Mouse (Mus musculus) neural tube, embryonic 15.5 days (tissue): ENCODE data around the gene Ssbp1. TPM values are rescaled to one million over a fixed set of nuclear protein-coding genes. Genes with fewer than 3 reads are reported as not detected.
A peak's percentile ranks its signal among the peaks of the same experiment; 100 is the strongest.

Experiments
- ATAC-seq: fragments of 200-750 bp; cut with Nextera tagmentation; 2 replicates; pipeline ENCODE4 v1.8.0; 2017; ENCODE audit warnings: mild to moderate bottlenecking, moderate TSS enrichment, moderate library complexity; ENCODE audit not compliant: low FRiP score
- H3K27ac ChIP-seq: fragments of 300-500 bp; sonication (generic); replicated peaks from 2 replicates; pipeline ENCODE4 v1.5.1; 2015; ENCODE audit warnings: mild to moderate bottlenecking, inconsistent platforms
- H3K27me3 ChIP-seq: fragments of 300-500 bp; sonication (generic); replicated peaks from 2 replicates; pipeline ENCODE4 v1.6.1; 2015; ENCODE audit warnings: inconsistent platforms
- H3K36me3 ChIP-seq: fragments of 300-500 bp; sonication (generic); 2 replicates; pipeline ENCODE4 v1.6.1; 2015; ENCODE audit warnings: inconsistent platforms
- H3K4me1 ChIP-seq: fragments of 300-500 bp; sonication (generic); 2 replicates; pipeline ENCODE4 v1.6.1; 2015; ENCODE audit warnings: inconsistent platforms
- H3K4me2 ChIP-seq: fragments of 300-500 bp; sonication (generic); 2 replicates; pipeline ENCODE4 v1.6.1; 2015; ENCODE audit warnings: inconsistent platforms, mild to moderate bottlenecking, moderate library complexity
- H3K4me3 ChIP-seq: fragments of 300-500 bp; sonication (generic); replicated peaks from 2 replicates; pipeline ENCODE4 v1.5.1; 2015; ENCODE audit warnings: mild to moderate bottlenecking, inconsistent platforms
- H3K9ac ChIP-seq: fragments of 300-500 bp; sonication (generic); replicated peaks from 2 replicates; pipeline ENCODE4 v1.6.1; 2015; ENCODE audit warnings: mild to moderate bottlenecking, inconsistent platforms
- H3K9me3 ChIP-seq: fragments of 300-500 bp; sonication (generic); replicated peaks from 2 replicates; pipeline ENCODE4 v1.6.1; 2016; ENCODE audit warnings: inconsistent platforms
- WGBS: fragments of 180-500 bp; shearing (Covaris S2); methylation state at CpG from one replicate; pipeline ENCODE4 v1.1.7; 2015; ENCODE audit warnings: mixed read lengths; 5-methylcytosine and 5-hydroxymethylcytosine counted together
- polyA plus RNA-seq: library from polyadenylated mRNA; unstranded; fragments of >200 nt; fragmentation: Nextera tagmentation; extraction: Ambion mirVana; gene quantifications from 2 replicates; pipeline ENCODE4 v1.2.1, GENCODE M21; 2015

Gene Ssbp1
- polyA plus RNA-seq, 1 experiment from 2014 or later: 96.3 TPM

- 5% methylated on average over 7 of the region's 7 CpGs for WGBS
- Histone ChIP-seq H3K27ac (peak overlapping the region; percentile 91), H3K9me3 (no peaks in the 10 kb centered on the region), H3K4me3 (peak overlapping the region; percentile 83), H3K36me3 (no peaks in the 10 kb centered on the region), H3K27me3 (no peaks in the 10 kb centered on the region), H3K9ac (peak overlapping the region; percentile 91), H3K4me1 (peaks cover 41% of the 10 kb centered on the region), H3K4me2 (peak overlapping the region; percentile 69)
- 0 out of 2 replicates have a peak, but pooled peaks have one; percentile 0 for ATAC-seq
These were observed 36.5 kb upstream of the Ssbp1 start for GRCm38 (mm10) chr6:40434697-40435096.

GRCm38 (mm10) chr6:40435151-40436046 lies 35.8 kb upstream of the Ssbp1 start:
- H3K27ac ChIP-seq: peak overlapping the region; percentile 91
- no peaks in the 10 kb centered on the region for H3K36me3 ChIP-seq
- no peaks in the 10 kb centered on the region for H3K27me3 ChIP-seq
- peak overlapping the region; percentile 69 for H3K4me2 ChIP-seq
- peak overlapping the region; percentile 83 for H3K4me3 ChIP-seq
- H3K4me1 ChIP-seq: peaks cover 38% of the 10 kb centered on the region
- peak; percentile 76 for ATAC-seq
- no peaks in the 10 kb centered on the region for H3K9me3 ChIP-seq
- peak overlapping the region; percentile 91 for H3K9ac ChIP-seq
- WGBS: under 1% methylated on average over 68 of the region's 72 CpGs

GRCm38 (mm10) chr6:40436047-40436483 lies 35.1 kb upstream of the Ssbp1 start, which contains the start of gene E330009J07Rik:
E330009J07Rik (minus strand) TSS chr6:40436135.
- Histone ChIP-seq H3K27ac (peak within 1 kb of the TSS; percentile 91), H3K9ac (peak within 1 kb of the TSS; percentile 91), H3K9me3 (no peaks in the 10 kb centered on the region), H3K36me3 (no peaks in the 10 kb centered on the region), H3K27me3 (no peaks in the 10 kb centered on the region), H3K4me3 (peak within 1 kb of the TSS; percentile 83), H3K4me2 (peak within 1 kb of the TSS; percentile 69), H3K4me1 (peaks cover 35% of the 10 kb centered on the region)
- under 1% methylated on average over 37 of the region's 38 CpGs for WGBS
- ATAC-seq: peak; percentile 90

GRCm38 (mm10) chr6:40438936-40439335 lies 32.2 kb upstream of the Ssbp1 start, which contains the start of gene Wee2:
Wee2 (plus strand) TSS chr6:40439088.
- H3K9ac ChIP-seq: no peak within 1 kb of the TSS
- no peaks in the 10 kb centered on the region for H3K36me3 ChIP-seq
- peak within 1 kb of the TSS; percentile 38 for H3K4me2 ChIP-seq
- WGBS: 53% methylated on average over 5 of the region's 5 CpGs
- peaks cover 20% of the 10 kb centered on the region for H3K4me1 ChIP-seq
- no peak within 1 kb of the TSS for H3K4me3 ChIP-seq
- ATAC-seq: no peak
- no peak within 1 kb of the TSS for H3K27ac ChIP-seq
- no peaks in the 10 kb centered on the region for H3K9me3 ChIP-seq
- H3K27me3 ChIP-seq: no peaks in the 10 kb centered on the region

GRCm38 (mm10) chr6:40439731-40440130 lies 31.4 kb upstream of the Ssbp1 start:
- Histone ChIP-seq H3K4me2 (peak overlapping the region; percentile 38), H3K36me3 (no peaks in the 10 kb centered on the region), H3K4me1 (peaks cover 12% of the 10 kb centered on the region), H3K27ac (no peak overlapping the region), H3K4me3 (no peak overlapping the region), H3K27me3 (no peaks in the 10 kb centered on the region), H3K9ac (no peak overlapping the region), H3K9me3 (no peaks in the 10 kb centered on the region)
- 39% methylated on average over 12 of the region's 12 CpGs for WGBS
- ATAC-seq: no peak

- ATAC-seq: no peak
- 56% methylated on average over 3 of the region's 3 CpGs for WGBS
- Histone ChIP-seq H3K27ac (no peak overlapping the region), H3K4me3 (no peak overlapping the region), H3K4me2 (no peak overlapping the region), H3K4me1 (peaks cover 6% of the 10 kb centered on the region), H3K9me3 (no peaks in the 10 kb centered on the region), H3K9ac (no peak overlapping the region), H3K27me3 (no peaks in the 10 kb centered on the region), H3K36me3 (no peaks in the 10 kb centered on the region)
These were observed 29.9 kb upstream of the Ssbp1 start for GRCm38 (mm10) chr6:40441276-40441675.

- H3K9me3 ChIP-seq: no peaks in the 10 kb centered on the region
- no peaks in the 10 kb centered on the region for H3K27me3 ChIP-seq
- no peak overlapping the region for H3K4me3 ChIP-seq
- no peak for ATAC-seq
- no peak overlapping the region for H3K4me2 ChIP-seq
- H3K9ac ChIP-seq: no peak overlapping the region
- no peaks in the 10 kb centered on the region for H3K36me3 ChIP-seq
- H3K27ac ChIP-seq: no peak overlapping the region
- WGBS: 49% methylated on average over 3 of the region's 3 CpGs
- H3K4me1 ChIP-seq: 0 out of 2 replicates have a peak, but pooled peaks cover 3% of the 10 kb centered on the region
These were observed 29.4 kb upstream of the Ssbp1 start for GRCm38 (mm10) chr6:40441755-40442154.

- H3K4me2 ChIP-seq: no peak overlapping the region
- ATAC-seq: no peak
- H3K4me3 ChIP-seq: no peak overlapping the region
- no peaks in the 10 kb centered on the region for H3K9me3 ChIP-seq
- H3K27ac ChIP-seq: no peak overlapping the region
- 33% methylated on average over 10 of the region's 10 CpGs for WGBS
- H3K27me3 ChIP-seq: no peaks in the 10 kb centered on the region
- H3K36me3 ChIP-seq: no peaks in the 10 kb centered on the region
- 0 out of 2 replicates have a peak, but pooled peaks cover 3% of the 10 kb centered on the region for H3K4me1 ChIP-seq
- no peak overlapping the region for H3K9ac ChIP-seq
These were observed 27.7 kb upstream of the Ssbp1 start for GRCm38 (mm10) chr6:40443281-40443928.

GRCm38 (mm10) chr6:40448626-40449025 lies 22.5 kb upstream of the Ssbp1 start:
- Histone ChIP-seq H3K4me2 (no peak overlapping the region), H3K9me3 (no peaks in the 10 kb centered on the region), H3K9ac (no peak overlapping the region), H3K27me3 (no peaks in the 10 kb centered on the region), H3K4me3 (no peak overlapping the region), H3K27ac (no peak overlapping the region), H3K36me3 (no peaks in the 10 kb centered on the region), H3K4me1 (0 out of 2 replicates have a peak, but pooled peaks cover 2% of the 10 kb centered on the region)
- no peak for ATAC-seq

GRCm38 (mm10) chr6:40454436-40455041 lies 16.6 kb upstream of the Ssbp1 start:
- H3K27me3 ChIP-seq: no peaks in the 10 kb centered on the region
- H3K9ac ChIP-seq: no peak overlapping the region
- H3K27ac ChIP-seq: no peak overlapping the region
- H3K4me1 ChIP-seq: no peaks in the 10 kb centered on the region
- H3K4me2 ChIP-seq: no peak overlapping the region
- no peaks in the 10 kb centered on the region for H3K36me3 ChIP-seq
- H3K9me3 ChIP-seq: no peaks in the 10 kb centered on the region
- H3K4me3 ChIP-seq: no peak overlapping the region
- ATAC-seq: no peak
- 24% methylated on average over 7 of the region's 7 CpGs for WGBS

GRCm38 (mm10) chr6:40465710-40466109 lies 5.4 kb upstream of the Ssbp1 start:
- Histone ChIP-seq H3K27ac (no peak overlapping the region), H3K4me2 (no peak overlapping the region), H3K27me3 (peaks cover 4% of the 10 kb centered on the region), H3K4me3 (no peak overlapping the region), H3K9ac (no peak overlapping the region), H3K36me3 (no peaks in the 10 kb centered on the region), H3K4me1 (no peaks in the 10 kb centered on the region), H3K9me3 (no peaks in the 10 kb centered on the region)
- ATAC-seq: no peak
- 59% methylated on average over 6 of the region's 6 CpGs for whole genome bisulfite sequencing
